Mouse (Mus musculus) ES-E14 (cell line): Measurements from ENCODE around the gene Nt5c2.

Experiments
- CHD2 ChIP-seq: IDR thresholded peaks from 2 replicates; pipeline ENCODE4 v1.6.1; 2014; ENCODE audit warnings: mild to moderate bottlenecking, low read depth, low read length, inconsistent platforms
- MAFK ChIP-seq: IDR thresholded peaks from 2 replicates; pipeline ENCODE4 v1.6.1; 2014; ENCODE audit warnings: mild to moderate bottlenecking, low read depth, low read length, inconsistent platforms; ENCODE audit not compliant: insufficient read depth
- ZNF384 ChIP-seq: IDR thresholded peaks from 2 replicates; pipeline ENCODE4 v1.6.1; 2012; ENCODE audit warnings: low read depth, low read length, inconsistent platforms

- TF ChIP-seq MAFK (no peak), CHD2 (no peak), ZNF384 (no peak)
Measured at GRCm38 (mm10) chr19:47017831-47018230, 2.9 kb upstream of the Nt5c2 start.
